ENCODE assay signal across 15 mouse cellular contexts in genomic region chr13:53921796-53922195, GRCm38 (mm10).
"Had no signal": no experiment of that assay in that cellular context is flagged by ENCODE, and none has a peak within 500 bp of the region (broad histone marks: within the 10 kb centered on the region; RNA-seq: fewer than 3 reads in every experiment).

No protein-coding gene starts in this region.

- H3K9me3 ChIP-seq: limb, embryonic 15.5 days; liver, embryonic 12.5 days; midbrain, embryonic 10.5 days; stomach, embryonic 15.5 days had no signal

- DNase-seq: kidney, adult 8-10 months; kidney, postnatal 36 days; layer of hippocampus, adult 9-11 months; layer of hippocampus, postnatal 36 days; lung, postnatal 4 days; midbrain, embryonic 14.5 days; right cerebral cortex, postnatal 14 days; thymus, adult 2 months; thymus, postnatal 25 days had no signal

- ATAC-seq: liver, embryonic 12.5 days had no signal

- H3K36me3 ChIP-seq: limb, embryonic 15.5 days; liver, embryonic 12.5 days; midbrain, embryonic 10.5 days; stomach, embryonic 15.5 days had no signal

- H3K27me3 ChIP-seq: limb, embryonic 15.5 days; liver, embryonic 12.5 days; stomach, embryonic 15.5 days had no signal

- H3K4me1 ChIP-seq: limb, embryonic 15.5 days; midbrain, embryonic 10.5 days had no signal

- H3K4me3 ChIP-seq: limb, embryonic 15.5 days; liver, embryonic 12.5 days; midbrain, embryonic 10.5 days; myocyte; stomach, embryonic 15.5 days had no signal

- H3K27ac ChIP-seq: kidney, postnatal 0 days; limb, embryonic 15.5 days; liver, embryonic 12.5 days; midbrain, embryonic 10.5 days; stomach, embryonic 15.5 days had no signal

- H3K4me2 ChIP-seq: limb, embryonic 15.5 days; liver, embryonic 12.5 days; stomach, embryonic 15.5 days had no signal

- H3K9ac ChIP-seq: limb, embryonic 15.5 days; liver, embryonic 12.5 days; stomach, embryonic 15.5 days had no signal
